Mouse (Mus musculus): ENCODE measurements at regions not wholly inside any gene's neighbourhood (a gene's known extent, or its start where the extent isn't known, plus 50 kb on each side); places are given as distances from the start of the nearest gene placed in this dataset.

GRCm38 (mm10) chr5:111555981-111556380 lies 138.8 kb downstream of the Mn1 start:
- Histone ChIP-seq H3K36me3 (ENCODE audit: insufficient read depth, low read length) (no peaks in the 10 kb centered on the region), H3K4me2 (replicated peaks; ENCODE audit: low read depth, low read length) (no peak overlapping the region), H3K27ac (ENCODE audit: low read length) (no peak overlapping the region), H3K4me1 (ENCODE audit: insufficient read depth, low read depth, low read length) (peaks cover 10% of the 10 kb centered on the region; the same call in 1 of the 2 replicates), H3K4me3 (ENCODE audit: low read depth, low read length) (no peak overlapping the region), H3K9me3 (ENCODE audit: low read length) (no peaks in the 10 kb centered on the region), H3K9ac (replicated peaks; ENCODE audit: low read depth) (no peak overlapping the region), H3K27me3 (replicated peaks; ENCODE audit: insufficient read depth, low read length) (no peaks in the 10 kb centered on the region)
- DNase-seq (ENCODE audit: low spot score), result peak; percentile 47
- ATAC-seq, result peak; percentile 44; the same call in 1 of the 2 replicates
- WGBS, result 20% methylated on average over 7 of the region's 7 CpGs
- TF ChIP-seq CTCF (IDR thresholded peaks at IDR 0.05) (no peak), EP300 (IDR thresholded peaks at IDR 0.05) (0 out of 2 replicates have a peak, but pooled peaks have one; percentile 16)

- ATAC-seq, result no peak
- no peaks in the 10 kb centered on the region for H3K27me3 ChIP-seq (replicated peaks; ENCODE audit: insufficient read depth, low read length)
- no peak overlapping the region for H3K9ac ChIP-seq (replicated peaks; ENCODE audit: low read depth)
- no peak for DNase-seq (ENCODE audit: low spot score)
- no peak overlapping the region for H3K4me3 ChIP-seq (ENCODE audit: low read depth, low read length)
- 0 out of 2 replicates have a peak, but pooled peaks cover 5% of the 10 kb centered on the region for H3K4me1 ChIP-seq (ENCODE audit: insufficient read depth, low read depth, low read length)
- H3K27ac ChIP-seq (ENCODE audit: low read length), result no peak overlapping the region
- H3K36me3 ChIP-seq (ENCODE audit: insufficient read depth, low read length), result no peaks in the 10 kb centered on the region
- 58% methylated on average over 8 of the region's 9 CpGs for WGBS
- H3K4me2 ChIP-seq (replicated peaks; ENCODE audit: low read depth, low read length), result no peak overlapping the region
- TF ChIP-seq CTCF (IDR thresholded peaks at IDR 0.05) (no peak), EP300 (IDR thresholded peaks at IDR 0.05) (no peak)
- H3K9me3 ChIP-seq (ENCODE audit: low read length), result no peaks in the 10 kb centered on the region
Observed at GRCm38 (mm10) chr5:111560432-111560831, 143.3 kb downstream of the Mn1 start.

- no peak overlapping the region for H3K4me2 ChIP-seq (replicated peaks; ENCODE audit: low read depth, low read length)
- H3K4me3 ChIP-seq (ENCODE audit: low read depth, low read length), result no peak overlapping the region
- H3K9ac ChIP-seq (replicated peaks; ENCODE audit: low read depth), result no peak overlapping the region
- H3K4me1 ChIP-seq (ENCODE audit: insufficient read depth, low read depth, low read length), result no peaks in the 10 kb centered on the region
- ATAC-seq (no peak), DNase-seq (ENCODE audit: low spot score) (no peak)
- no peak for TF ChIP-seq CTCF (IDR thresholded peaks at IDR 0.05)
- no peak for TF ChIP-seq EP300 (IDR thresholded peaks at IDR 0.05)
- no peaks in the 10 kb centered on the region for H3K27me3 ChIP-seq (replicated peaks; ENCODE audit: insufficient read depth, low read length)
- H3K9me3 ChIP-seq (ENCODE audit: low read length), result no peaks in the 10 kb centered on the region
- H3K27ac ChIP-seq (ENCODE audit: low read length), result no peak overlapping the region
- no peaks in the 10 kb centered on the region for H3K36me3 ChIP-seq (ENCODE audit: insufficient read depth, low read length)
- WGBS, result 61% methylated on average over 10 of the region's 10 CpGs
Observed at GRCm38 (mm10) chr5:111561301-111561700, 144.1 kb downstream of the Mn1 start.

- ATAC-seq (peak; percentile 34), DNase-seq (ENCODE audit: low spot score) (peak; percentile 50)
- H3K4me3 ChIP-seq (ENCODE audit: low read depth, low read length), result no peak overlapping the region
- no peak overlapping the region for H3K9ac ChIP-seq (replicated peaks; ENCODE audit: low read depth)
- 10% methylated on average over 10 of the region's 10 CpGs for WGBS
- no peaks in the 10 kb centered on the region for H3K4me1 ChIP-seq (ENCODE audit: insufficient read depth, low read depth, low read length)
- H3K27ac ChIP-seq (ENCODE audit: low read length), result no peak overlapping the region
- no peak for TF ChIP-seq CTCF (IDR thresholded peaks at IDR 0.05)
- no peak overlapping the region for H3K4me2 ChIP-seq (replicated peaks; ENCODE audit: low read depth, low read length)
- H3K9me3 ChIP-seq (ENCODE audit: low read length), result no peaks in the 10 kb centered on the region
- H3K27me3 ChIP-seq (replicated peaks; ENCODE audit: insufficient read depth, low read length), result no peaks in the 10 kb centered on the region
- no peaks in the 10 kb centered on the region for H3K36me3 ChIP-seq (ENCODE audit: insufficient read depth, low read length)
Observed at GRCm38 (mm10) chr5:111570826-111571225, 153.7 kb downstream of the Mn1 start.

GRCm38 (mm10) chr5:111573265-111573873 lies 156.2 kb downstream of the Mn1 start:
- Histone ChIP-seq H3K27ac (ENCODE audit: low read length) (no peak overlapping the region), H3K36me3 (ENCODE audit: insufficient read depth, low read length) (no peaks in the 10 kb centered on the region), H3K4me2 (replicated peaks; ENCODE audit: low read depth, low read length) (no peak overlapping the region), H3K9ac (replicated peaks; ENCODE audit: low read depth) (no peak overlapping the region), H3K4me3 (ENCODE audit: low read depth, low read length) (no peak overlapping the region), H3K4me1 (ENCODE audit: insufficient read depth, low read depth, low read length) (0 out of 2 replicates have a peak, but pooled peaks cover 2% of the 10 kb centered on the region), H3K9me3 (ENCODE audit: low read length) (no peaks in the 10 kb centered on the region), H3K27me3 (replicated peaks; ENCODE audit: insufficient read depth, low read length) (no peaks in the 10 kb centered on the region)
- WGBS, result 17% methylated on average over 13 of the region's 13 CpGs
- peak; percentile 60 for ATAC-seq
- no peak for TF ChIP-seq EP300 (IDR thresholded peaks at IDR 0.05)
- TF ChIP-seq CTCF (IDR thresholded peaks at IDR 0.05), result no peak
- DNase-seq (ENCODE audit: low spot score), result peak; percentile 37

GRCm38 (mm10) chr5:111574219-111574840 lies 157.2 kb downstream of the Mn1 start:
- H3K27me3 ChIP-seq (replicated peaks; ENCODE audit: insufficient read depth, low read length), result no peaks in the 10 kb centered on the region
- ATAC-seq, result no peak

More at GRCm38 (mm10) chr5:111574219-111574840, 157.2 kb downstream of the Mn1 start:
- no peak overlapping the region for H3K9ac ChIP-seq (replicated peaks; ENCODE audit: low read depth)
- no peaks in the 10 kb centered on the region for H3K36me3 ChIP-seq (ENCODE audit: insufficient read depth, low read length)
- 32% methylated on average over 8 of the region's 8 CpGs for WGBS
- H3K4me1 ChIP-seq (ENCODE audit: insufficient read depth, low read depth, low read length), result 0 out of 2 replicates have a peak, but pooled peaks cover 3% of the 10 kb centered on the region
- no peak overlapping the region for H3K27ac ChIP-seq (ENCODE audit: low read length)
- no peaks in the 10 kb centered on the region for H3K9me3 ChIP-seq (ENCODE audit: low read length)
- no peak overlapping the region for H3K4me2 ChIP-seq (replicated peaks; ENCODE audit: low read depth, low read length)
- TF ChIP-seq EP300 (IDR thresholded peaks at IDR 0.05) (no peak), CTCF (IDR thresholded peaks at IDR 0.05) (no peak)
- H3K4me3 ChIP-seq (ENCODE audit: low read depth, low read length), result no peak overlapping the region
- DNase-seq (ENCODE audit: low spot score), result no peak

Measured in lung, postnatal 0 days (tissue).